Mouse (Mus musculus) limb, embryonic 13.5 days (tissue): Measurements from ENCODE around the gene Ebf4. TPM values are rescaled to one million over a fixed set of nuclear protein-coding genes. Genes with fewer than 3 reads are reported as not detected.

Experiments
- ATAC-seq: fragments of 200-750 bp; cut with Nextera tagmentation; 2 replicates; pipeline ENCODE4 v1.8.0; 2017; ENCODE audit warnings: low read depth, moderate number of reproducible peaks, moderate TSS enrichment; ENCODE audit not compliant: low FRiP score
- H3K27ac ChIP-seq: fragments of 300-500 bp; sonication (generic); 2 replicates; pipeline ENCODE4 v1.5.1; 2015; ENCODE audit warnings: inconsistent platforms, mild to moderate bottlenecking, moderate library complexity
- H3K27me3 ChIP-seq: fragments of 300-500 bp; sonication (generic); 2 replicates; pipeline ENCODE4 v1.6.1; 2015; ENCODE audit warnings: mild to moderate bottlenecking, inconsistent platforms
- H3K36me3 ChIP-seq: fragments of 300-500 bp; sonication (generic); 2 replicates; pipeline ENCODE4 v1.6.1; 2015; ENCODE audit warnings: inconsistent platforms, mild to moderate bottlenecking, moderate library complexity
- H3K4me1 ChIP-seq: fragments of 300-500 bp; sonication (generic); 2 replicates; pipeline ENCODE4 v1.6.1; 2015; ENCODE audit warnings: inconsistent platforms
- H3K4me2 ChIP-seq: fragments of 300-500 bp; sonication (generic); replicated peaks from 2 replicates; pipeline ENCODE4 v1.6.1; 2015; ENCODE audit warnings: inconsistent platforms, mild to moderate bottlenecking, moderate library complexity
- H3K4me3 ChIP-seq: fragments of 300-500 bp; sonication (generic); 2 replicates; pipeline ENCODE4 v1.5.1; 2015; ENCODE audit warnings: moderate library complexity, mild to moderate bottlenecking, inconsistent platforms
- H3K9ac ChIP-seq: fragments of 300-500 bp; sonication (generic); 2 replicates; pipeline ENCODE4 v1.6.1; 2015; ENCODE audit warnings: mild to moderate bottlenecking, inconsistent platforms
- H3K9me3 ChIP-seq: fragments of 300-500 bp; sonication (generic); 2 replicates; pipeline ENCODE4 v1.6.1; 2016; ENCODE audit warnings: inconsistent platforms
- WGBS: fragments of 180-500 bp; shearing (Covaris S2); methylation state at CpG from one replicate; pipeline ENCODE4 v1.1.7; 2015; 5-methylcytosine and 5-hydroxymethylcytosine counted together
- polyA plus RNA-seq: library from polyadenylated mRNA; unstranded; fragments of >200 nt; fragmentation: Nextera tagmentation; extraction: Ambion mirVana; gene quantifications from 2 replicates; pipeline ENCODE4 v1.2.1, GENCODE M21; 2015

Gene Ebf4
- polyA plus RNA-seq, 1 experiment from 2014 or later, result 2.9 TPM

DNA sequence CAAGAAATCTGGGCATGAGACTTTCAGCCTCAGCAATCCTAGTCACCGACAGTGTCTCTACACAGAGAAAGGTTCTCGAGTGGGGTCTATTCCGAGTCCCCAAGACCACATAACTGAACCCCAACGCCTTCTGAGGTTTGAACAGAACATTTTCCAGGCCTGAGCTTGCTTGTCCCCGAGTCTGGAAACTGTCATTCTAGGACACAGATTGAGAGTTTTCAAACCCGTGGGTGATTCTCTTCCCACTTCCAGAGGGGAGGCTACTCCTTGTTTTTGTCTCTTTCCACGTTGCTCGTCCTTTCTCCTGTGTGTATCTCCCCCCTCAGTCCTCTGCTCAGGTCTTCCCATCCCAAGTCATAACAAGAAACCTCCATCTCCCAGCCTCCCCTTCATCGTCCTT, 2.6 kb downstream of the Ebf4 start:
- WGBS, result 75% methylated on average over 9 of the region's 9 CpGs
- H3K9me3 ChIP-seq, result no peaks in the 10 kb centered on the region
- peaks cover 28% of the 10 kb centered on the region for H3K4me1 ChIP-seq
- peaks cover 11% of the 10 kb centered on the region; the same call in 1 of the 2 replicates for H3K36me3 ChIP-seq
- H3K4me2 ChIP-seq, result no peak overlapping the region
- H3K4me3 ChIP-seq, result no peak overlapping the region
- H3K9ac ChIP-seq, result 0 out of 2 replicates have a peak overlapping the region, but pooled peaks have one; percentile 25
- H3K27ac ChIP-seq, result no peak overlapping the region
- no peak for ATAC-seq
- H3K27me3 ChIP-seq, result peaks cover 47% of the 10 kb centered on the region

DNA sequence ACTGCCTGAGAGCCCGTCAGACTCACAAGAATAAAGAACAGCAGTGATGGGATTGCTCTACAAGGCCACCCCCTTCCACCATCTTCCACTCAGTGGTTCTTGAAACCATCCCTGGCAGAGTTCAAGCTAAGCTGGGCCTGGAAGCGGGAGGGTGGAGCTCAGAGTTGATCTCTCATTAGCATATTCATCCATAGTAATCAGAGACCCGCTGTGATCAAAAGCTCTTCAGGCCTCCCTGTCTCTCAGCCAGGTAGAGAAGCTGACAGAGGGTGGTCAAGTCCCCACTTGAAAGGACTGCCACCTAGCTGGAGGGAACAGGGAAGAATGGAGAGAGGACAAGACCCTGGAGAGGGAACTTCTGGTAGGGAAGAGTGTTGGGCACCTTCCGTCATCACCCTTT, 8.0 kb downstream of the Ebf4 start:
- Histone ChIP-seq H3K27ac (no peak overlapping the region), H3K9ac (no peak overlapping the region), H3K4me3 (no peak overlapping the region), H3K4me2 (no peak overlapping the region), H3K27me3 (peaks cover 3% of the 10 kb centered on the region; the same call in 1 of the 2 replicates), H3K36me3 (peaks cover 52% of the 10 kb centered on the region), H3K9me3 (no peaks in the 10 kb centered on the region), H3K4me1 (no peaks in the 10 kb centered on the region)
- WGBS, result 49% methylated on average over 4 of the region's 4 CpGs
- ATAC-seq, result no peak

GRCm38 (mm10) chr2:130327057-130327456, 32.1 kb downstream of the Ebf4 start:
- Histone ChIP-seq H3K9ac (no peak overlapping the region), H3K27ac (no peak overlapping the region), H3K4me3 (no peak overlapping the region), H3K9me3 (no peaks in the 10 kb centered on the region), H3K36me3 (no peaks in the 10 kb centered on the region; the same call in 1 of the 2 replicates), H3K27me3 (no peaks in the 10 kb centered on the region), H3K4me2 (no peak overlapping the region), H3K4me1 (no peaks in the 10 kb centered on the region)
- WGBS, result 73% methylated on average over 1 of the region's 1 CpGs
- no peak for ATAC-seq

- whole genome bisulfite sequencing, result 86% methylated on average over 2 of the region's 2 CpGs
- Histone ChIP-seq H3K4me2 (no peak overlapping the region), H3K9ac (no peak overlapping the region), H3K27me3 (no peaks in the 10 kb centered on the region), H3K4me1 (no peaks in the 10 kb centered on the region), H3K9me3 (no peaks in the 10 kb centered on the region), H3K36me3 (no peaks in the 10 kb centered on the region; the same call in 1 of the 2 replicates), H3K27ac (no peak overlapping the region), H3K4me3 (no peak overlapping the region)
- no peak for ATAC-seq
These were observed 34.5 kb downstream of the Ebf4 start for GRCm38 (mm10) chr2:130329502-130329901.

DNA sequence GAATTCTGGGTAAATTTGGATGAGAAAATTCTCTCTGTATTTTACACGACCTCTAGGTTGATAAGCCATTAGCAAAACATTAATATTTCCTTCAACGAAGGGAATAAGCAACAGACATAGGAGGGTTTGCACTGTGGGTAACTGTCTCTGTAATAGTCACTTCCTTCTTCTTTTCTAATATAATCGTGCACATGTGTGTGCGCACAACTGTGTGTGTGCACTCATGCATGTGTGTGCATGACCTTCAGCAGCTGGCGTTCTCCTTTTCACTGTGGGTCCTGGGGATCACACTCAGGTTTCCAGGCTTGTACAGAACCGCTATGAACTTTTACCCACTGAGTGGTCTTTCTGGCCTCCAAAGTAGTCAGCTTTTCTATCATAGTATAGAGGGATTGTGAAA, 40.1 kb downstream of the Ebf4 start:
- Histone ChIP-seq H3K27ac (no peak overlapping the region), H3K4me3 (no peak overlapping the region), H3K9me3 (no peaks in the 10 kb centered on the region), H3K9ac (no peak overlapping the region), H3K4me1 (no peaks in the 10 kb centered on the region), H3K4me2 (no peak overlapping the region), H3K36me3 (no peaks in the 10 kb centered on the region), H3K27me3 (no peaks in the 10 kb centered on the region)
- 92% methylated on average over 6 of the region's 6 CpGs for WGBS
- no peak for ATAC-seq

DNA sequence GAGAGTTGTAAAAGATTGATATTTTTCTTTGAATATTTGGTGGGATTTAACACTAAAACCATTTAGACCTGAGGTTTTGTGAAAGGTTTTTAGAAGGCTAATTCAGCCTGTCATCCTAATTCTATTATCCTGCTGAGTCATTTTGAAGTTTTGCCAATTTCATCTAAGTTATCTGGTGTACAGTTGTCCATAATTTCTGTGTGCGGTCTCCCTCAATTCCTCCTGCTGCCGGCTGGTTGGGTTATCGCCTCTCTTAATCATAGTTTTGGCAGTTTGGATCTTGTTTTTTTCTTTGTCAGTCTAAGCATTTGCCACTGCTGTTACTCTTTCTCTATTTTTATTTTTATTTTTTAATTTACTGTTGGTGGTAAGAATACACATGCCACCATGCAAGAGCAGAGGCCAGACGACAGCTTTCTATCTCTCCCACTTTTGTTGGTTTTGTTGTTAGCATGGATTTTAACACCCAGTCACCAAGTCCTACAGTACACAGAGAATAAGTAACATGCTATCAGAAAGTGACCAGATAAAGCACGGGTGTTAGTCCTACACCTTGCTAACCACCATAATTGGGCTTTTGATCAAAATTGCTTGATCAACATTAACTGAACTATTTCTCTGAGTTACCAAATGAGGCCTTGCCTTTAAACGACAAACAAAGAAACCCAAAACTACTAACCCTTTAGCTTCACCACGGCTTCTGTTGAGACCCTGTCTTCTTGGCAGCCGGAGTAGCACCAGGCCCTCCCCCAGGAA, 45.7 kb downstream of the Ebf4 start:
- Histone ChIP-seq H3K9me3 (no peaks in the 10 kb centered on the region), H3K27ac (no peak overlapping the region), H3K36me3 (no peaks in the 10 kb centered on the region), H3K9ac (no peak overlapping the region), H3K27me3 (no peaks in the 10 kb centered on the region), H3K4me1 (no peaks in the 10 kb centered on the region), H3K4me2 (no peak overlapping the region), H3K4me3 (no peak overlapping the region)
- WGBS, result 89% methylated on average over 8 of the region's 8 CpGs
- no peak for ATAC-seq

DNA sequence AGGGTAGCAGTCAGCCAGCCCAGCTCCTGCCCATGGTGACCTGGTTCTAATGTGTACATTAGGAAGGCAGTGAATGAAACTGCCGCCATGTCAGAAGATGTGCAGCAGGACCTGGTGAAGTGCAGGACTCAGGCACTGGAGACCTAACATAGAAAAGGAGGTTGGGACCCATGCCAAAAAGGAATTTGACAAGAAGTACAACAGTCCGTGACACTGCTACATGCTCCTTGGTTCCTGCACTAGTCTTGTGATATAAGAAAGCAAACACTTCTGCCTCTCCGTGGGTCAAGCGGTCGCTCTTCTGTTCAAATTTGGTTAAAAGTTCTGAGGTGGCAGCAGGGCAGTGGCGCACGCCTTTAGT, 46.2 kb downstream of the Ebf4 start:
- no peak overlapping the region for H3K4me2 ChIP-seq
- WGBS, result 91% methylated on average over 7 of the region's 7 CpGs
- no peaks in the 10 kb centered on the region for H3K36me3 ChIP-seq
- no peak overlapping the region for H3K4me3 ChIP-seq
- no peaks in the 10 kb centered on the region for H3K9me3 ChIP-seq
- no peak overlapping the region for H3K27ac ChIP-seq
- no peak for ATAC-seq
- H3K4me1 ChIP-seq, result no peaks in the 10 kb centered on the region
- no peak overlapping the region for H3K9ac ChIP-seq
- no peaks in the 10 kb centered on the region for H3K27me3 ChIP-seq

DNA sequence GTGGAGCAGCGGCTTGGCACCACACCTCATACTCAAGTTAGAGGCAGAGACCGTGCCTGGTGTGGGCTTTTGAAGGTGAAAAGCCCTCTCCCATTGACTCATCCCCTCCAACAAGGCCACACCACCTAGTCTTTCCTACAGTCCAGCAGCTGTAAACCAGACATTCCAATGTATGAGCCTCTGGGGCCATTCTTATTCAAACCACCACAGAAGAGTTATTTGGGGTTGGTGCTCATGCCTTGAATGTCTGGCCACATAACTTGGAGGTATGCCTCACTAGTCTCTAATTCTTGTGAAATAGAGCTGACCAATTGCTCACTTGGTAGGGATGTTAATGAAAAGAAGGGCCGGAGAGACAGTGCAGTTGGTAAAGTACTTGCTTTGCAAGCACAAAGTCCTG, 55.4 kb downstream of the Ebf4 start:
- no peak overlapping the region for H3K4me2 ChIP-seq
- H3K4me1 ChIP-seq, result no peaks in the 10 kb centered on the region
- H3K9ac ChIP-seq, result no peak overlapping the region
- H3K4me3 ChIP-seq, result no peak overlapping the region
- no peaks in the 10 kb centered on the region for H3K36me3 ChIP-seq
- ATAC-seq, result no peak
- no peaks in the 10 kb centered on the region for H3K9me3 ChIP-seq
- peaks cover 4% of the 10 kb centered on the region for H3K27me3 ChIP-seq
- H3K27ac ChIP-seq, result no peak overlapping the region
- WGBS, result 83% methylated on average over 3 of the region's 3 CpGs

- no peaks in the 10 kb centered on the region for H3K4me1 ChIP-seq
- no peak for ATAC-seq
- WGBS, result 42% methylated on average over 5 of the region's 5 CpGs
- H3K9ac ChIP-seq, result no peak overlapping the region
- no peak overlapping the region for H3K4me2 ChIP-seq
- H3K9me3 ChIP-seq, result no peaks in the 10 kb centered on the region
- H3K4me3 ChIP-seq, result no peak overlapping the region
- peaks cover 16% of the 10 kb centered on the region for H3K27me3 ChIP-seq
- no peak overlapping the region for H3K27ac ChIP-seq
- no peaks in the 10 kb centered on the region for H3K36me3 ChIP-seq
These were observed 56.9 kb downstream of the Ebf4 start for GRCm38 (mm10) chr2:130351758-130352339.

DNA sequence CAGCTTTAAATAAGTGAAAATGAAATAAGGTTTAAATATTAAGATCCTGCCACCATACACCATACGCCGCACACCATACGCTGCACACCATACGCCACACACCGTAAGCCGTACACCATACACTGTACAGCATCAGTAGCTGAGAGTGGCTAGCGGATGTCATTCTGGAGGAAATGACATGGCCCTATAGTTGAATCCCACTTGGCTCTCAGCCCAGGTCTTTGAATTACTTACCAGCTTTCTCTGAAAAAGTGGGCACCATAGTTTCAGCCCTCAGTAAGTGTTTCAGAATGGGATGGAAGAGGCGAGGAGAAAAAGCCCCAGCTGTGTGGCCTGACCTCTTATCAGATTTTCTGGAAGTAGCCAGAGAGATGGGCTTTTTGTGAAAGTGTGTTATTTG, 58.4 kb downstream of the Ebf4 start:
- 92% methylated on average over 8 of the region's 8 CpGs for WGBS
- Histone ChIP-seq H3K27me3 (peaks cover 31% of the 10 kb centered on the region), H3K9me3 (no peaks in the 10 kb centered on the region), H3K4me3 (no peak overlapping the region), H3K27ac (no peak overlapping the region), H3K36me3 (no peaks in the 10 kb centered on the region), H3K4me1 (no peaks in the 10 kb centered on the region), H3K4me2 (no peak overlapping the region), H3K9ac (no peak overlapping the region)
- ATAC-seq, result no peak

DNA sequence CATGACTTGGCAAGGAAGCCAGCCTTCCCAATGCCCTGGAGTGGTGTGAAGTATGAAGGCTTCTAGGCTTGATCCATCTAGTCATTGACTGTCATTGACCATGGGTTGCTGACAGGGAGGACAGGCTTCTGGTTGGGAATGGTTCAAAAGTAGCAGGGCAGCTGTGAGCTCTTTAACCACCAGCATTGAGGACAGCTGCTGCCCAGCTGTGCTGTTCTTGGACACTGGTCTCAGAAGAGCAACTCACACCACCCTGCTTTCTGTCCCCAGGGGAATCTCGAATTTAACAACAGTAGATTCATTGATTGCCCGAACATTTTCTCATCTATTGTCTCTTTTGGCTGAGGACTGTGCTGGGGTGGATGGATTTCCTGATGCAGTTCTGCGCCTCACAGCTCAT, 58.9 kb downstream of the Ebf4 start:
- Histone ChIP-seq H3K27me3 (peaks cover 36% of the 10 kb centered on the region), H3K27ac (no peak overlapping the region), H3K9ac (no peak overlapping the region), H3K36me3 (no peaks in the 10 kb centered on the region), H3K4me1 (no peaks in the 10 kb centered on the region), H3K9me3 (no peaks in the 10 kb centered on the region), H3K4me3 (no peak overlapping the region), H3K4me2 (no peak overlapping the region)
- WGBS, result 69% methylated on average over 3 of the region's 3 CpGs
- ATAC-seq, result no peak

- no peak overlapping the region for H3K4me3 ChIP-seq
- peaks cover 73% of the 10 kb centered on the region for H3K27me3 ChIP-seq
- 90% methylated on average over 5 of the region's 5 CpGs for WGBS
- no peak for ATAC-seq
- no peak overlapping the region for H3K27ac ChIP-seq
- no peak overlapping the region for H3K9ac ChIP-seq
- no peaks in the 10 kb centered on the region; the same call in 1 of the 2 replicates for H3K4me1 ChIP-seq
- H3K36me3 ChIP-seq, result no peaks in the 10 kb centered on the region
- H3K4me2 ChIP-seq, result no peak overlapping the region
- H3K9me3 ChIP-seq, result no peaks in the 10 kb centered on the region
These were observed 62.6 kb downstream of the Ebf4 start for GRCm38 (mm10) chr2:130357551-130357950.

DNA sequence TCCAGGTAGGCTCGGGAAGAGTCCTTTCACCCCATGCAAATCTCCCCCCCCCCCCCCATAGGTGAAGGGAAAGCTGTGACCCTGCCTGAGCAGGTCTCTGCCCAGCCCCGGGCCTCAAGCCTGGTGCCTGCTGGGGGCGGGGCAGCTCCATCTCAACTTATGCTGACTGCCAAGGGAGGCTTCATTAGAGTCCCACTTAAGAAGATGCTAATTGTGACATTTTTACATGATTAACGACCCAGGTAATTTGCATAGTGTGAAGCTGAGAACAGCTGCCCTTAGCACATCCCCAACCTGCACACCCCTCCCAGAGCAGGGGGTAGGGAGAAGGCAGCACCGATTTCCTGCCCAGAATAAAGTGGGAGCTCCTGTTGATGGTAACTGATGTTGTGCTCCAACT, 63.9 kb downstream of the Ebf4 start:
- H3K9me3 ChIP-seq, result no peaks in the 10 kb centered on the region
- H3K27me3 ChIP-seq, result peaks cover 86% of the 10 kb centered on the region
- H3K4me1 ChIP-seq, result no peaks in the 10 kb centered on the region; the same call in 1 of the 2 replicates
- H3K36me3 ChIP-seq, result no peaks in the 10 kb centered on the region
- no peak overlapping the region for H3K27ac ChIP-seq
- H3K9ac ChIP-seq, result no peak overlapping the region
- H3K4me2 ChIP-seq, result no peak overlapping the region
- no peak overlapping the region for H3K4me3 ChIP-seq
- ATAC-seq, result no peak
- 13% methylated on average over 5 of the region's 5 CpGs for WGBS
